Mouse (Mus musculus): ENCODE results near the gene Flt1. TPM values are rescaled to one million over a fixed set of nuclear protein-coding genes. Genes with fewer than 3 reads are reported as not detected.

Gene Flt1
- polyA plus RNA-seq, 1 experiment from 2014 or later: 13.1 TPM

DNA sequence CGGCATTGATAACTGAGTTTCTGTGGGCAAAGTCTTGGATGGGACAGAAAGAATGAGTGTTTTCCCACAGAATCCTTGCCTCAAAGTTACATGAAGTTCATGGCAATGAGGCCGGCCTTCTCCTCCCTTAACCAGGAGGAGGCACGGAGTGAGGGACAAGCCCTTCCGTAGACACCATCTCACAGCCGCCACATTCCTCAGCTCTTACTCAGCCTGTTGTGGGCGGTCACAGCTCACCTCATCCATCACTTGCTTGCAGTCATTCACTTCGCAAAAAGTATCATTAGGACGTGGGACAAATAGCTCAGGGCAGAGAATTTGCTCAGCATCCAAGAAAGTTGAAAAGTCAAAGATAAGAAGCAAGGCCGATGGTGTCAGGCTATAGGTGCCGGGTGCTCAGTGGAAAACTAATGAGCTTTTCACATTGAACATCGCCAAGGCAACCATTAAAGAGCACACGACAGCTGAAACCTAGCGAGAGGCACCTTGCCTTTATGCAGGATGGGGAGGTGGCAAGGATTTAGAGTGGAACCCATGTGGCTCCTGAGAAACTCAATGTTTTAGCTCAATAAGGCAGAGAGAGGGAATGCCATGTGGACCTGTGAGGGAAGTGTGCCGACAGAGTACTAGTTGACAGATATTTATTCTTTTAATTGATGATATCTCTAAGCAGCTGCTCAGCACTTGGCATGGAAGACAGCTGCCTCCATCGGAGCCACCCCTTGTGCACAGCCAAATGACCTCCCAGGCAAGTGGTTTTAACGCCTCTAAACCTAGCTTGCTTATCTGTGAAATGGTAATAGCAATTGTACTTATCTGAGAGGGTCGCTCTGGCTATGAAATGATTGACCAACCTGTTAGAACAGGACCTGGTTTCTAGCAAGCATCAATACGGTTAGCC, 124.1 kb downstream of the Flt1 start:
- no peak for ATAC-seq (ENCODE audit: insufficient read depth, low FRiP score, low TSS enrichment)
- no peak overlapping the region for H3K9ac ChIP-seq (ENCODE audit: low read length)
- H3K4me3 ChIP-seq (ENCODE audit: low read depth, low read length): no peak overlapping the region
- no peaks in the 10 kb centered on the region for H3K4me1 ChIP-seq (ENCODE audit: control insufficient read depth, insufficient read depth, low read length)
- H3K36me3 ChIP-seq (ENCODE audit: control insufficient read depth, insufficient read depth, low read length): no peaks in the 10 kb centered on the region
- no peak for DNase-seq (ENCODE audit: low spot score)
- no peaks in the 10 kb centered on the region for H3K9me3 ChIP-seq (ENCODE audit: control insufficient read depth, low read length)
- no peaks in the 10 kb centered on the region for H3K27me3 ChIP-seq (ENCODE audit: control insufficient read depth, insufficient read depth, low read length)
- no peak overlapping the region for H3K27ac ChIP-seq (ENCODE audit: low read depth, low read length)
- WGBS: 70% methylated on average over 18 of the region's 18 CpGs
- no peak overlapping the region for H3K4me2 ChIP-seq (ENCODE audit: low read depth)

DNA sequence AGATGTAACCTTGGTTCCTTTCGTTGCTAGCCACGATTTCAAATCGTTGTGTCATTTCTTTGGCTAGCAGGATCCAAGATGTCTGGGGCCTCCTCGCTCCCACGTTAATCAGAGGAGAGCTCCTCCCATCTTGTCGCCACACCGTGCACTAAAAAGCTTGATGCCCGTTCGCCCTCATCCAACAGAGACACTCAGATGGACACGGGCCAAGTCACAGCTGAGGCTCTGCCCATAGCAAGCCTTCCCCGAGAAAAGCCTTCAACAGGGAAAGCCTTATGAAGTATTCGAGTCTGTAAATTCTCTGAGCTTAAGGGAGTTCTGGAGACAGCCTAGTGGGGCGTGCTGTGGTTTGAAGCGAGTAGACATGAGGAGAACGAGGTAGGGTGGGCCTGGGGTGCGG, 128.0 kb downstream of the Flt1 start:
- H3K4me1 ChIP-seq (ENCODE audit: control insufficient read depth, insufficient read depth, low read length): no peaks in the 10 kb centered on the region
- no peak overlapping the region for H3K4me3 ChIP-seq (ENCODE audit: low read depth, low read length)
- DNase-seq (ENCODE audit: low spot score) (no peak), ATAC-seq (ENCODE audit: insufficient read depth, low FRiP score, low TSS enrichment) (no peak)
- no peaks in the 10 kb centered on the region for H3K9me3 ChIP-seq (ENCODE audit: control insufficient read depth, low read length)
- H3K9ac ChIP-seq (ENCODE audit: low read length): no peak overlapping the region
- no peaks in the 10 kb centered on the region for H3K27me3 ChIP-seq (ENCODE audit: control insufficient read depth, insufficient read depth, low read length)
- H3K4me2 ChIP-seq (ENCODE audit: low read depth): no peak overlapping the region
- no peak overlapping the region for H3K27ac ChIP-seq (ENCODE audit: low read depth, low read length)
- no peaks in the 10 kb centered on the region for H3K36me3 ChIP-seq (ENCODE audit: control insufficient read depth, insufficient read depth, low read length)
- WGBS: 88% methylated on average over 16 of the region's 16 CpGs

DNA sequence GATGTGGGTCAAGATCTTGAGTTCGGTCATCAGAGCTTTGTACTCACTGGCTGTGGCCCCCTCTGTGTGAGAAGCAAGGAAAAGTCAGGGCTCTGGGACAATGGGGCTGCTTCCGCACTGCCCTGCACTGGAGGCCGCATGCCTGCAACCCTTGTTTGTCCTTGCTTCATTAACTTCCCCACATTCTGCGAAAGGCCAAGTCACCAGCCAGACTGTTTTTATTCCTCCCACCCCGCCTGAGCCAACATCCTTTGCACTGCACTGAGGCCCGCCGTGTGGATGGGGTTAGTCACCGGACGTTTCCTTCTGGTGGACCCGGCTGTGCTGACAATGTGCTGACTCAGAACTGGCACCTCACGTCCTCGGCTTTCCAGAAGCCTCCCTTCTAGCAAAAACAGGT, 136.0 kb downstream of the Flt1 start:
- WGBS: 53% methylated on average over 12 of the region's 12 CpGs
- Histone ChIP-seq H3K4me2 (ENCODE audit: low read depth) (no peak overlapping the region), H3K27me3 (ENCODE audit: control insufficient read depth, insufficient read depth, low read length) (no peaks in the 10 kb centered on the region), H3K4me3 (ENCODE audit: low read depth, low read length) (no peak overlapping the region), H3K9ac (ENCODE audit: low read length) (no peak overlapping the region), H3K27ac (ENCODE audit: low read depth, low read length) (no peak overlapping the region), H3K4me1 (ENCODE audit: control insufficient read depth, insufficient read depth, low read length) (no peaks in the 10 kb centered on the region), H3K9me3 (ENCODE audit: control insufficient read depth, low read length) (no peaks in the 10 kb centered on the region), H3K36me3 (ENCODE audit: control insufficient read depth, insufficient read depth, low read length) (no peaks in the 10 kb centered on the region)
- peak; percentile 28 for DNase-seq (ENCODE audit: low spot score)
- no peak for ATAC-seq (ENCODE audit: insufficient read depth, low FRiP score, low TSS enrichment)

DNA sequence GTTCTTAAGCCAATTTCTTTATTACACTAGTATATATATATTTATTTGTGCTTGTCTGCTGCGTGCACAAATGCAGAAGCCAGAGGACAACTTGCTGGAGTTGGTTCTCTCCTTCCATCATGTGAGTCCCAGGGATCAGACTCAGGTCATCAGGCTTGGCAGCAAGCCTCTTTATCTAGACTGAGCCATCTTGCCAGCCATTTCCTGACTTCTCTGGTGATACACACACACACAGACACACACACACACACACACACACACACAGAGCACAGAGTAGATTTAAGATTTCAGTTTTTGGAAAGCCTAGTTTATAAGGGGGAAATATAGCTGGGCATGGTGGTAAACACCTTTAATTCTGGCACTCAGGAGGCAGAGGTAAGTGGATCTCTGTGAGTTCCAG, 140.7 kb downstream of the Flt1 start:
- no peak for DNase-seq (ENCODE audit: low spot score)
- H3K36me3 ChIP-seq (ENCODE audit: control insufficient read depth, insufficient read depth, low read length): no peaks in the 10 kb centered on the region
- no peak overlapping the region for H3K27ac ChIP-seq (ENCODE audit: low read depth, low read length)
- H3K9ac ChIP-seq (ENCODE audit: low read length): no peak overlapping the region
- no peaks in the 10 kb centered on the region for H3K27me3 ChIP-seq (ENCODE audit: control insufficient read depth, insufficient read depth, low read length)
- no peak overlapping the region for H3K4me2 ChIP-seq (ENCODE audit: low read depth)
- no peaks in the 10 kb centered on the region for H3K4me1 ChIP-seq (ENCODE audit: control insufficient read depth, insufficient read depth, low read length)
- 79% methylated on average over 1 of the region's 1 CpGs for WGBS
- H3K9me3 ChIP-seq (ENCODE audit: control insufficient read depth, low read length): no peaks in the 10 kb centered on the region
- no peak overlapping the region for H3K4me3 ChIP-seq (ENCODE audit: low read depth, low read length)
- ATAC-seq (ENCODE audit: insufficient read depth, low FRiP score, low TSS enrichment): no peak

DNA sequence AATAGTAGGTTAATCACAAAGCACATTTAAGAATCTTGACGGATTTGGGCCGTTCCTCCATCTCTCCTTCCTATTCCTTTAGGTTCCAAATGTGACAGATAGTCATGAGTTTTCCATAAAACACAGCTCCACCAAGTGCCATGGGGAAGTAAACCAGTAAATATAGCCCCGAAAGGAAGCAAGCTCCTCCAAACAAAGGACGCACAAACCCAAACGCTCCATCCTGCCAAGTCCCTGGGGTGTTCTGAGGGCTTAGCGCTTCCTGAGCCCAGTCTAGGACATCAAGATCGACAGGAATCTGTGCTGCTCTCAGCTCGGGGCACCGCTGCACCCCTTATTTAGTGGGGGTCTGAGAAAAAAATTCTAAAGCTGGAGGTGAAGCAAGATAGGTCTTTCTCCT, 141.2 kb downstream of the Flt1 start:
- no peak for ATAC-seq (ENCODE audit: insufficient read depth, low FRiP score, low TSS enrichment)
- no peak for DNase-seq (ENCODE audit: low spot score)
- 82% methylated on average over 9 of the region's 9 CpGs for WGBS

DNA sequence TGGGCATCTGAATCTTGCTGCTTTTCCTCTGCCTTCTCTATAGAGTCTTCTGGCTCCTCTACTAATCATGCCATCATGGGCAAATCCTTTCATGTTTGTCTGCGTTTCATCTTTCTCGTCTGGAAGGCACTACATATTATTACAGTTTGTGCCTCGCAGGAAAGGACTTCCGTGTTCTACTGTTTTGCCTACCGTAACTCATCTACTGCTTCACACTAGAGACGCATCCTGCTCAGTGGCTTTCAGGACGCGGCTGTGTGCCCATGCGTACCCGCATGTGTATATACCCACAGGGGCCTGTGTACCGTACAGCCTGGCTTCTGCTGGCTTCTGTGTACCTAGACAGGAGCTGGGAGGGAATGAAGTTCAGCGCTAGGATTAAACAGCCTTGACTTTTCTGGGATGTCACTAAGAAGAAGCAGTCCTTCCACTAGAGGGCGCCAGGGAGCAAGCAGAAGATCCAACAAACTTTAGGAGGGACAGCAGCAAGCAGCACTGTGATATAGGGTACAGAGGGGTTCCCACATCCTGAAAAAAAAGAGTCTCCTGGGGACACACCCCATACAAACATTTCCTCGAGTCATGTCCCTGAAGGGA, 142.0 kb downstream of the Flt1 start:
- no peaks in the 10 kb centered on the region for H3K36me3 ChIP-seq (ENCODE audit: control insufficient read depth, insufficient read depth, low read length)
- WGBS: 44% methylated on average over 14 of the region's 14 CpGs
- H3K27me3 ChIP-seq (ENCODE audit: control insufficient read depth, insufficient read depth, low read length): no peaks in the 10 kb centered on the region
- H3K9ac ChIP-seq (ENCODE audit: low read length): no peak overlapping the region
- no peak overlapping the region for H3K4me2 ChIP-seq (ENCODE audit: low read depth)
- H3K4me3 ChIP-seq (ENCODE audit: low read depth, low read length): no peak overlapping the region
- no peaks in the 10 kb centered on the region for H3K9me3 ChIP-seq (ENCODE audit: control insufficient read depth, low read length)
- H3K27ac ChIP-seq (ENCODE audit: low read depth, low read length): no peak overlapping the region
- ATAC-seq (ENCODE audit: insufficient read depth, low FRiP score, low TSS enrichment) (no peak), DNase-seq (ENCODE audit: low spot score) (peak; percentile 79)
- H3K4me1 ChIP-seq (ENCODE audit: control insufficient read depth, insufficient read depth, low read length): no peaks in the 10 kb centered on the region

More for the DNA sequence above, 141.2 kb downstream of the Flt1 start:
- Histone ChIP-seq H3K27ac (ENCODE audit: low read depth, low read length) (no peak overlapping the region), H3K4me2 (ENCODE audit: low read depth) (no peak overlapping the region), H3K9me3 (ENCODE audit: control insufficient read depth, low read length) (no peaks in the 10 kb centered on the region), H3K4me3 (ENCODE audit: low read depth, low read length) (no peak overlapping the region), H3K27me3 (ENCODE audit: control insufficient read depth, insufficient read depth, low read length) (no peaks in the 10 kb centered on the region), H3K4me1 (ENCODE audit: control insufficient read depth, insufficient read depth, low read length) (no peaks in the 10 kb centered on the region), H3K9ac (ENCODE audit: low read length) (no peak overlapping the region), H3K36me3 (ENCODE audit: control insufficient read depth, insufficient read depth, low read length) (no peaks in the 10 kb centered on the region)

DNA sequence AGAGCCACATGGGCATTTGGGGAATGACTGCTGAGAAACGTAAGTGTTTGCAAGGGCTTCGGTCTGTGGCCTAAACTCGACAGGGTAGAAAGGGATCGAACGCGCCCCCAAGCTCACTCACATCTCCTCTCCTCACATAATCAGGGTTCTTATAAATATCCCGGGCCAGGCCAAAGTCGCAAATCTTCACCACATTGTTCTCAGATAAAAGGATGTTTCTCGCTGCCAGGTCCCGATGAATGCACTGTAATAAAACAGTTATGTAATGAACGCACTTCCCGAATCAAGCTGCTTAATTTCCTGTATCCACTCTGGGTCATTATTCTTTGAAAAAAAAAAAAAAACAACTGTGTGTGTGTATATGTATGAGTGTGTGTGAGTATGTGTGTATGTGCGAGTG, 145.6 kb downstream of the Flt1 start:
- Histone ChIP-seq H3K9ac (ENCODE audit: low read length) (no peak overlapping the region), H3K4me3 (ENCODE audit: low read depth, low read length) (no peak overlapping the region), H3K27ac (ENCODE audit: low read depth, low read length) (no peak overlapping the region), H3K27me3 (ENCODE audit: control insufficient read depth, insufficient read depth, low read length) (no peaks in the 10 kb centered on the region), H3K36me3 (ENCODE audit: control insufficient read depth, insufficient read depth, low read length) (no peaks in the 10 kb centered on the region), H3K4me1 (ENCODE audit: control insufficient read depth, insufficient read depth, low read length) (no peaks in the 10 kb centered on the region), H3K4me2 (ENCODE audit: low read depth) (no peak overlapping the region), H3K9me3 (ENCODE audit: control insufficient read depth, low read length) (no peaks in the 10 kb centered on the region)
- WGBS: 79% methylated on average over 13 of the region's 13 CpGs
- ATAC-seq (ENCODE audit: insufficient read depth, low FRiP score, low TSS enrichment) (no peak), DNase-seq (ENCODE audit: low spot score) (no peak)

DNA sequence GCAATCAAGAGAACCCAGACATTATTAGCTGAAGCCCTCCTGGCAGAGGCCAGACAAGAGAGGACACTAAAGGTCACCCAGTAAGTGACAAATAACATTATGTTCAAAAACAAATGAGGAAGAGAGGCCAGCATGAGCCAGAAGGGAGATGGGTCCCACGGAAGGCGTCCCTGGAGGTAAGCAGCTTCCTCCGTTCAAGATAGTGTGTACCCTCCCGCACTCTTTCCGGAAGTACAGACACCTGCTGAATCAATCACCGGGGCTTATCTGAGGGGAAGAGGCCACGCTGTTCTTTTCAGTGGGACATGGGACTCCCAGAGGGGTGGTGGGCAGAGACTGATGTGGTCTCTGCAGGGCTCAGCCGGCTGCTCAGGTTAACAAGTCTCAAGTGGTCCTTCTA, 146.1 kb downstream of the Flt1 start:
- WGBS: 75% methylated on average over 8 of the region's 8 CpGs
- H3K4me3 ChIP-seq (ENCODE audit: low read depth, low read length): no peak overlapping the region

DNA sequence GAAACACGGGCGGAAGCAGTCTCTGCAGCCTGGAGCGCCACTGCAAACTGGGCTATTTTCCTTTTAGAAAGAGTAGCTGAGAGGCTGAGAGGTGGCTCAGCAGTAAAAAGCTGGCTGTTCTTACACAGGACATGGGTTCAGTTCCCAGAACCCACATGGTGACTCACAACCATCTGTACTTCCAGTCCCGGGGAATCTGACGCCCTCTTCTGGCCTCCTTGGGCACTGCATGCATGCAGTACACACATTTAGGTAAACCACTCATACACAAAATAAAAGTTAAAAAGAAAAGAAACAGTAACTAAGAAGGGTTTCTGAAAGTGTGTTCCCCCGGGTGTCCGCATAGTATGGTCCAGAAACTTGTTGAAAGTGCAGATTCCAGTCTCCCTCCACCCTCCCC, 146.7 kb downstream of the Flt1 start:
- WGBS: 94% methylated on average over 7 of the region's 7 CpGs
- Histone ChIP-seq H3K27me3 (ENCODE audit: control insufficient read depth, insufficient read depth, low read length) (no peaks in the 10 kb centered on the region), H3K4me1 (ENCODE audit: control insufficient read depth, insufficient read depth, low read length) (no peaks in the 10 kb centered on the region), H3K9me3 (ENCODE audit: control insufficient read depth, low read length) (no peaks in the 10 kb centered on the region), H3K4me3 (ENCODE audit: low read depth, low read length) (no peak overlapping the region), H3K4me2 (ENCODE audit: low read depth) (no peak overlapping the region), H3K36me3 (ENCODE audit: control insufficient read depth, insufficient read depth, low read length) (no peaks in the 10 kb centered on the region), H3K27ac (ENCODE audit: low read depth, low read length) (no peak overlapping the region), H3K9ac (ENCODE audit: low read length) (no peak overlapping the region)
- no peak for DNase-seq (ENCODE audit: low spot score)
- ATAC-seq (ENCODE audit: insufficient read depth, low FRiP score, low TSS enrichment): no peak

More for the DNA sequence above, 146.1 kb downstream of the Flt1 start:
- Histone ChIP-seq H3K9me3 (ENCODE audit: control insufficient read depth, low read length) (no peaks in the 10 kb centered on the region), H3K27ac (ENCODE audit: low read depth, low read length) (no peak overlapping the region), H3K27me3 (ENCODE audit: control insufficient read depth, insufficient read depth, low read length) (no peaks in the 10 kb centered on the region), H3K36me3 (ENCODE audit: control insufficient read depth, insufficient read depth, low read length) (no peaks in the 10 kb centered on the region), H3K4me1 (ENCODE audit: control insufficient read depth, insufficient read depth, low read length) (no peaks in the 10 kb centered on the region), H3K4me2 (ENCODE audit: low read depth) (no peak overlapping the region), H3K9ac (ENCODE audit: low read length) (no peak overlapping the region)
- no peak for ATAC-seq (ENCODE audit: insufficient read depth, low FRiP score, low TSS enrichment)
- no peak for DNase-seq (ENCODE audit: low spot score)

All from neural tube, embryonic 11.5 days (tissue).